Mouse (Mus musculus): Measurements from ENCODE around the gene Cpa5. TPM values are rescaled to one million over a fixed set of nuclear protein-coding genes. Genes with fewer than 3 reads are reported as not detected.

Gene Cpa5
- total RNA-seq, 2 experiments from 2014 or later = 0.31 to 0.43 TPM

DNA sequence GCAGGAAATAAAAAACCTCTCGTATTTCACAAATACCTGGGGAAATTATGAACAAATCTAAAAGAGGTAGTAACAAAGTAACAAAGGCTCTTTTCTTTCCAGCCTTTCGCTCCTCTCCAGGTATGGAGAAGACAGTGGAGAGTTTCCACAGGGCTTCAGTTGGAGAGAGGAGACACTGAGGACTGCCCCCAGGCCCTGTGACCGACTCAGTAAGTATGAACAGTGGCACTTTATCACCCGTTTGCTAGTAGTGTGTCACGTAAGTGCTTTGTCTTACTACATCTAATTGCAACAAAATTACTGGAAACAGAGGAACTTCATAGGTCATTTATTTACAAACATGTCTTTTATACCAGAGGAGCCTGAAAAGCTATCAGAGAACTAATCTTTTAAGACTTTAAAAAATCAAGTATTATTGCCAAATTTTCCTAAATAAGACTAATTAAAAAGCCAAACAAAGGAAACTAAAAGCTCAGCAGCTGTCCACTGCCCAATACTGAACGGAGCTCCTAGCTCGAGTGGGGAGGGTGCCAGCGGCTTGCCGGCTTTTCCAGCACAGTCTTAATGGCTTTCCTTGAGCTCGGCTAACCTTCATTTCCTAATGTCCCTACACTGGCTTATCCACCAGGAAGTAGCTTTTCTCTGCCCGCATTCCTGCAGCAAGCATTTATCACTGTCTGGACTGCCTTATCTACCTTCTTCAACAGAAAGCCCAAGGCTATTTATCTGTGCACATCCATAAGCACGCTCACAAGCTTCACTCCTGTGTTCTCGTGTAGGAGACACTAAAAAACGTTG is 63.2 kb downstream of the Cpa5 start:
- intact Hi-C loops (cut with DNase I; ENCODE audit: low total_unique reads) = no loop called here
- peak; percentile 73 for DNase-seq

DNA sequence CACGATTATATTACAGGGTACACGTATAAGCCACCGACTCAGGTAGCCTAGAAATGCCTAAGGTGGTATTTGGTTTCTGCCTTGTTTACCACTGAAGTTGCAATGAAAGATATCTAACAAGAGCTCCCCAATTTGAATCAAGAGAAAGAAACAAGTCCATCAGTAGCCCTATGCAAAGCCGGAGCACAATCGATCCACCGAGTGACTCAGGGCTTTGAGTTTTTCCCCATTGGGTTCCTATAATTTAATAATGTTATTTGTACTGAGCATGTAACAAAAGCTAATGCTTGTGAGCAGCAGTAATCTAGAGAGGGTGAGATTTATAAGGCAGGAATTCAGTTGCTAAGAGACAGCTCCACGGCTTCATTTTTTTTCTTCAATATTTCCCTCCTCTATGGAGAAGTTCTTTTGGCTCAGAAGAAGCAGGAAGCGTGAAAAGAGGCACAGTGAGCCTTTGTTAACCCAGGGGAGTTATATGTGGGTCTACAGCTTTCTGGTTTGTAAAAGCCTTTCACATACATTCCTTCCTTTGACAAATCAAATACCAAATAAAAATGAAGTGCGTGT is 64.0 kb downstream of the Cpa5 start:
- DNase-seq = no peak
- intact Hi-C loops (cut with DNase I; ENCODE audit: low total_unique reads) = no loop called here

DNA sequence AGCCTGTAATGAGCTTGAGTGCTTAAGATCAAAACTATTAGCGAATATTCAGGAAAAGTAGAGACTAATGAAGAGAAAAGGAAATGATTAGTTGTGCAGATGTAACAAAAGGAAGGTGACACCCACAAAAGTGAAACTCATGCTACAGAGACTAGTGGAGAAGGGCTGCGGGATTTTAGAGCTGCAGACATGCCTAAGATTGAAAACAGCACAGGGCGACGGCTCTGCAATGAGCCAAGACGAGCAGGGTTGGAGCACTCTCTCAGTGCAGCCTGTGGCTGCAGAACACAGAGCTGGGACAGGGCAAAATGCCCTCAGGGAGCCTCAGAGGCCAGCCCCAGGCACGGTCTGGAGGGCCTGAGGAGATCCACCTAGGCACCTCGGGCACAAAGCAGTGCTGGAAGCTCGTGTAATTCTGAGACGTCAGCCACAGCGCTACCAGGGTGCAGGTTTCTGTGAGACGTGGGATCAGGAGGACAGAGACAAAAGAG is 64.5 kb downstream of the Cpa5 start:
- peak; percentile 47 for DNase-seq
- intact Hi-C loops (cut with DNase I; ENCODE audit: low total_unique reads) = no loop called here

DNA sequence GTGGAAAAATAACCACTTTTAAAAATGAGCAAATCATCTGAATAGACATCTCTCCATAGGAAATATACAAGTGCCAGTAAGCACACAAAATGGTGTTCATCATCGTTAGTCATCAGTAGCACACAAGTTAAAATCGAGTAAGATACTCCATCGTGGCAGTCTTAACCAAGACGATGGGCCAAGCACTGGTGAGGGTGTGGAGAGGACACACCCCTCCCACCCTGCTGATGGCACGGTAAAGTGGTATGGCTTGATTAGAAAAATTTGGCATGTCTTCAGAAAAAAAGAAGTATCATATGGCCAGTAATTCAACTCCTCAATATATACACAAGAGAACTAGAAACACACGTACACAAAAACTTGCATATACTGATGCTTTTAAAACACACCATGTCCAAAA is 65.7 kb downstream of the Cpa5 start:
- no peak for DNase-seq
- intact Hi-C loops (cut with DNase I; ENCODE audit: low total_unique reads) = no loop called here

DNA sequence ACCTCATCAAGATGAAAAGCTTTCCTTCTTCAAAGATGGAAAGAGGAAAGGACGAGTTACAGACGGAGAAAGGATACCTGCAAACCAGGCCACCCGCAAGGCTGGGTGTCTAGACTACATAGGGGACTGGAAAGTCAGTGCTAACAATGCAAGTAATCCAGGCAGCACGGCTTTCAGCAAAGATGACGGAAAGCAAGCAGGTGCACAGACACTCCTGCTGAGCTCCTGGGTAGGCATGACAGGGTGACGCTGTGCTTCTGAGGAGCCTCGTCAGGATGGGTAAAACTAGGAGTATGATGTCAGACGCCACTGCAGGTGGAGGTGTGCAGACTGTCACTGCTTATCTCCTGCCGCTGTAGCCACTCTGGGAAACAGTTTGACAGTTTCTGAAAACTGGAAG is 66.8 kb downstream of the Cpa5 start:
- DNase-seq = no peak
- intact Hi-C loops (cut with DNase I; ENCODE audit: low total_unique reads) = no loop called here

DNA sequence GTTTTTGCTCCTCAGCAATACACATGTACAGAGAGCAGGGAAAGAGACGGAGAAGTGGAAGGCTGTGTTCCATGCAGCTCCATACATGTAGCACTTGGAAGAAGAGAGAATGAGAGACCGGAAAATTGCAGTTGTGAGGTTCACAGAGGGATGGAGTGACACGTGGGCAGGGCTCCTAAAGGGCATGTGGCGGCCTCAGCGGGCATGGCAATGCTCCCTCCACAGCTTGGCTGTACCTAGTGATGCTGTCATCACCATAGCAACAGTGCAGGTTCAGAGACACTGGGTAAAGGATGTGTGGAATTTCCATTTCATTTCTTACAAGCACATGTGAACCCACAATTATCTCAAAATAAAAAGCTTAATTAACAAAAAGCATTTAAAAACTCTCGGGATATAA is 67.7 kb downstream of the Cpa5 start:
- intact Hi-C loops (cut with DNase I; ENCODE audit: low total_unique reads) = no loop called here
- no peak for DNase-seq

DNA sequence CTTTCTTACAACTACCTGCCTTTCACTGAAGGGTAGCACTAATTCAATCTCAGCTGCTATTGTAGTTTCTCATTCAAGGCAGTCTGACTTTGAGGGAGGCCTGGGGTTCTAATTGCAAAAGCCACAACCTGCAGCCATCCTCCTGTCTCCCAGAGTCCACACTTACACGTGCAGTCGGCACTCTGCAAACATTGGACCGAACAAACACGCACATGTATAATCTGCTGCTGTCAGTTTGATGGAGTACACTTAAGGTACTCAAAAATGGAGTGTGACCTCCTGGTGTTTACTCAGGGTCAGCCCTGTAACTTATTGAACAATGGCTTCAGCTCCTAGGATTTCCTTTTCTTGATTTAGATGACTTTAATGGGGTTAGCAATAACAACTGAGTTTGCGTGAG is 68.8 kb downstream of the Cpa5 start:
- no peak for DNase-seq
- intact Hi-C loops (cut with DNase I; ENCODE audit: low total_unique reads) = no loop called here

DNA sequence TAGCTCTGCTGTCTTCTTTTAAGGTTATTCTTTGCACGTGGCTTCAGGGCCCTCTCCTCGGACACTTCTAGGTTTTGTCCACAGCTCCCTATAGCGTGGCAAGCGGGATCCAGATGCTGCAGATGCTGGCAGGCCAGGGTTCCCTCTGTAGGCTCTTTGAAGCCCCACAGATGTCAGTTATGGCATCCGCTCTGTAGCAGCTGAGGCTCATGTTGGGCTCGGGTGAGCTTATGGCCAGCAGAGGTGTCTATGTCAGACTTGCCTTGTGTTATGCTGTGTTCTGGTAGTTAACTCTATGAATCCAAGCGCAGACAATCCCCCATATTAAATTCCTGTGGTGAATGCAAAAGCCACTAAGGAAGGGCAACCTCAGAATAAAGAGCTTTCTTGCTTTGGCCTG is 69.6 kb downstream of the Cpa5 start:
- intact Hi-C loops (cut with DNase I; ENCODE audit: low total_unique reads) = no loop called here

More for the DNA sequence above, 69.6 kb downstream of the Cpa5 start:
- DNase-seq = no peak

Other genes starting within 250 kb of the Cpa5 start
- gene Zc3hc1, start 220.0 kb upstream of the Cpa5 start, total RNA-seq (2021) = 10 to 100 TPM; 12.3 to 15.7 TPM
- 10 to 100 TPM; 45.0 to 50.2 TPM for gene Klhdc10, start 209.1 kb upstream of the Cpa5 start, total RNA-seq (2021)
- 1 to 10 TPM; 7.9 to 8.3 TPM for gene Tmem209, start 101.2 kb upstream of the Cpa5 start, total RNA-seq (2021)
- under 1 TPM; 0.14 to 0.29 TPM for gene Ssmem1, start 101.2 kb upstream of the Cpa5 start, total RNA-seq (2021)
- gene Cpa2, start 69.4 kb upstream of the Cpa5 start, total RNA-seq (2021) = 1 to 10 TPM in 1 of 2 experiments, not detected in 1; 1.3 TPM
- gene Cpa4, start 42.6 kb upstream of the Cpa5 start, total RNA-seq (2021) = under 1 TPM; 0.13 to 0.25 TPM
- gene Cpa1, start 28.2 kb downstream of the Cpa5 start, total RNA-seq (2021) = not detected
- gene Cep41, start 82.7 kb downstream of the Cpa5 start, total RNA-seq (2021) = 1 to 10 TPM; 1.3 to 2.1 TPM
- 100 to 1,000 TPM in 1 of 2 experiments, 10 to 100 TPM in 1; 64.5 to 101 TPM for gene Mest, start 112.5 kb downstream of the Cpa5 start, total RNA-seq (2021)

Measured in gastrocnemius, postnatal 14 days (tissue).